ENCODE assay signal across 10 mouse cellular contexts in genomic region chr10:95217956-95218682, GRCm38 (mm10).
A peak's percentile ranks its signal among the peaks of the same experiment; 100 is the strongest.
DNase-seq lines count a peak whose midpoint lies in the region; ATAC-seq and TF ChIP-seq lines count a peak whose summit lies in the region.
"Had no signal": no experiment of that assay in that cellular context is flagged by ENCODE, and none has a peak within 500 bp of the region (broad histone marks: within the 10 kb centered on the region; RNA-seq: fewer than 3 reads in every experiment).

No protein-coding gene starts in this region.

- ATAC-seq in forebrain, postnatal 0 days: no peak
- no peak for ATAC-seq in forebrain, embryonic 15.5 days (replicated peaks)

- peak; percentile 21; the same call in 1 of the 2 replicates for TF ChIP-seq CTCF in forebrain, postnatal 0 days (IDR thresholded peaks at IDR 0.05; ENCODE audit: low read depth)
- TF ChIP-seq CTCF in thymus, adult 2 months (IDR thresholded peaks at IDR 0.05; ENCODE audit: borderline replicate concordance, control insufficient read depth, extremely low read depth, insufficient read depth, low read length, poor library complexity): no peak

- no peak overlapping the region for H3K9ac ChIP-seq in forebrain, postnatal 0 days
- H3K9ac ChIP-seq in forebrain, embryonic 15.5 days (replicated peaks): no peak overlapping the region
- H3K9ac ChIP-seq: hindbrain, embryonic 15.5 days had no signal

- H3K36me3 ChIP-seq in forebrain, postnatal 0 days (ENCODE audit: insufficient read depth): no peaks in the 10 kb centered on the region
- no peaks in the 10 kb centered on the region for H3K36me3 ChIP-seq in forebrain, embryonic 15.5 days
- H3K36me3 ChIP-seq in thymus, adult 2 months (ENCODE audit: control insufficient read depth, insufficient read depth, low read length): no peaks in the 10 kb centered on the region
- H3K36me3 ChIP-seq: hindbrain, embryonic 15.5 days had no signal

- H3K9me3 ChIP-seq in forebrain, postnatal 0 days (ENCODE audit: low read length): no peaks in the 10 kb centered on the region
- H3K9me3 ChIP-seq in forebrain, embryonic 15.5 days: no peaks in the 10 kb centered on the region
- H3K9me3 ChIP-seq: hindbrain, embryonic 15.5 days had no signal

- H3K4me3 ChIP-seq in forebrain, postnatal 0 days (ENCODE audit: low read depth, low read length): no peak overlapping the region
- H3K4me3 ChIP-seq in forebrain, embryonic 15.5 days: no peak overlapping the region
- no peak overlapping the region for H3K4me3 ChIP-seq in thymus, adult 2 months (ENCODE audit: control insufficient read depth, insufficient read depth, low read length)
- H3K4me3 ChIP-seq: hindbrain, embryonic 15.5 days had no signal

- TF ChIP-seq POLR2A in thymus, adult 2 months (IDR thresholded peaks at IDR 0.05; ENCODE audit: control insufficient read depth, extremely low read depth, insufficient read depth, low read length, poor library complexity): no peak

- H3K4me1 ChIP-seq in forebrain, postnatal 0 days (ENCODE audit: insufficient read depth): no peaks in the 10 kb centered on the region
- no peaks in the 10 kb centered on the region for H3K4me1 ChIP-seq in forebrain, embryonic 15.5 days
- 0 out of 2 replicates have a peak, but pooled peaks cover 2% of the 10 kb centered on the region for H3K4me1 ChIP-seq in thymus, adult 2 months (replicated peaks; ENCODE audit: control insufficient read depth, insufficient read depth, low read length)
- H3K4me1 ChIP-seq: hindbrain, embryonic 15.5 days had no signal

- DNase-seq in forebrain, postnatal 0 days: no peak
- peak; percentile 28 for DNase-seq in thymus, postnatal 4 days
- no peak for DNase-seq in thymus, adult 2 months
- peak; percentile 64 for DNase-seq in kidney, postnatal 10 days
- DNase-seq in yolk sac, embryonic 10.5 days (ENCODE audit: low spot score): peak; percentile 10
- no peak for DNase-seq in spleen, adult 18-20 months
- no peak for DNase-seq in T-cell, adult 2 months (ENCODE audit: low spot score)

- no peak overlapping the region for H3K27ac ChIP-seq in forebrain, postnatal 0 days (ENCODE audit: low read depth, low read length)
- H3K27ac ChIP-seq in forebrain, embryonic 15.5 days (replicated peaks): no peak overlapping the region
- H3K27ac ChIP-seq in thymus, adult 2 months (ENCODE audit: control insufficient read depth, insufficient read depth, low read length): no peak overlapping the region
- H3K27ac ChIP-seq: hindbrain, embryonic 15.5 days had no signal

- H3K4me2 ChIP-seq in forebrain, postnatal 0 days (ENCODE audit: low read depth): no peak overlapping the region
- no peak overlapping the region for H3K4me2 ChIP-seq in forebrain, embryonic 15.5 days (replicated peaks)
- H3K4me2 ChIP-seq: hindbrain, embryonic 15.5 days had no signal

- 68% methylated on average over 18 of the region's 18 CpGs for WGBS in forebrain, postnatal 0 days
- WGBS in forebrain, embryonic 15.5 days: 73% methylated on average over 18 of the region's 18 CpGs
- 69% methylated on average over 18 of the region's 18 CpGs for WGBS in thymus, adult 2 months

- no peaks in the 10 kb centered on the region for H3K27me3 ChIP-seq in forebrain, postnatal 0 days (ENCODE audit: insufficient read depth, low read length)
- no peaks in the 10 kb centered on the region for H3K27me3 ChIP-seq in forebrain, embryonic 15.5 days
- no peaks in the 10 kb centered on the region for H3K27me3 ChIP-seq in thymus, adult 2 months (ENCODE audit: control insufficient read depth, insufficient read depth, low read length)
- H3K27me3 ChIP-seq: CH12.LX; hindbrain, embryonic 15.5 days had no signal

Comparison
In these comparisons a context has a peak if more than half of its experiments do, and no peak if none do; other contexts are left out.
1. DNase-seq: peak in thymus, postnatal 4 days (single experiment), kidney, postnatal 10 days (single experiment) and yolk sac, embryonic 10.5 days (single experiment); none in forebrain, postnatal 0 days (single experiment), thymus, adult 2 months (single experiment), spleen, adult 18-20 months (0 of 2) and T-cell, adult 2 months (single experiment).